10 mouse cellular contexts compared by ENCODE assay signal in genomic region chr7:29291616-29292457, GRCm38 (mm10). TPM values are rescaled to one million over a fixed set of nuclear protein-coding genes. Genes with fewer than 3 reads are reported as not detected.
DNase-seq lines count a peak whose midpoint lies in the region; ATAC-seq lines count a peak whose summit lies in the region.
"Had no signal": no experiment of that assay in that cellular context is flagged by ENCODE, and none has a peak within 500 bp of the region (broad histone marks: within the 10 kb centered on the region; RNA-seq: fewer than 3 reads in every experiment).

No protein-coding gene starts in this region.

- no peak for ATAC-seq in heart, embryonic 11.5 days (replicated peaks; ENCODE audit: insufficient number of reproducible peaks, low FRiP score, low TSS enrichment)
- peak; percentile 54 for ATAC-seq in forebrain, embryonic 13.5 days

- peaks cover 29% of the 10 kb centered on the region for H3K4me1 ChIP-seq in heart, embryonic 11.5 days (ENCODE audit: control insufficient read depth, insufficient read depth, low read length)
- H3K4me1 ChIP-seq in brown adipose tissue, adult 24 weeks (ENCODE audit: control insufficient read depth, insufficient read depth, insufficient read length, low read length), result no peaks in the 10 kb centered on the region
- peaks cover 51% of the 10 kb centered on the region for H3K4me1 ChIP-seq in forebrain, embryonic 13.5 days
- H3K4me1 ChIP-seq in limb, embryonic 10.5 days, result peaks cover 60% of the 10 kb centered on the region

- no peak for DNase-seq in heart, postnatal 14 days
- DNase-seq in limb, embryonic 10.5 days (ENCODE audit: low spot score), result peak; percentile 44
- DNase-seq in adrenal gland, adult (ENCODE audit: inconsistent age in 2 of 2, low spot score in 1 of 2), result no peak
- no peak for DNase-seq in testis, postnatal 10 days (ENCODE audit: low spot score)
- no peak for DNase-seq in Muller cell, postnatal 12 days (ENCODE audit: inconsistent ontology term)

- H3K27me3 ChIP-seq in heart, embryonic 11.5 days (ENCODE audit: control insufficient read depth, insufficient read depth, low read length), result peaks cover 26% of the 10 kb centered on the region
- peaks cover 14% of the 10 kb centered on the region; the same call in 1 of the 2 replicates for H3K27me3 ChIP-seq in forebrain, embryonic 13.5 days
- H3K27me3 ChIP-seq in limb, embryonic 10.5 days (ENCODE audit: low read depth, poor library complexity, severe bottlenecking), result peaks cover 42% of the 10 kb centered on the region

- intact Hi-C loops in heart, postnatal 14 days (cut with DNase I), result no loop called here

- H3K9me3 ChIP-seq in heart, embryonic 11.5 days (replicated peaks; ENCODE audit: control insufficient read depth, low read length), result no peaks in the 10 kb centered on the region
- H3K9me3 ChIP-seq in forebrain, embryonic 13.5 days (replicated peaks), result no peaks in the 10 kb centered on the region
- no peaks in the 10 kb centered on the region for H3K9me3 ChIP-seq in limb, embryonic 10.5 days (replicated peaks)

- no peaks in the 10 kb centered on the region for H3K36me3 ChIP-seq in heart, embryonic 11.5 days (ENCODE audit: control insufficient read depth, insufficient read depth, low read length)
- H3K36me3 ChIP-seq in forebrain, embryonic 13.5 days (ENCODE audit: poor library complexity, severe bottlenecking), result no peaks in the 10 kb centered on the region
- no peaks in the 10 kb centered on the region for H3K36me3 ChIP-seq in limb, embryonic 10.5 days

- 0 out of 2 replicates have a peak overlapping the region, but pooled peaks have one; percentile 59 for H3K27ac ChIP-seq in heart, embryonic 11.5 days (ENCODE audit: low read depth, low read length)
- H3K27ac ChIP-seq in brown adipose tissue, adult 24 weeks (replicated peaks; ENCODE audit: low read depth, low read length), result peak overlapping the region; percentile 78
- peak overlapping the region; percentile 88 for H3K27ac ChIP-seq in forebrain, embryonic 13.5 days
- peak overlapping the region; percentile 82 for H3K27ac ChIP-seq in limb, embryonic 10.5 days

- no peak overlapping the region for H3K4me3 ChIP-seq in heart, embryonic 11.5 days (ENCODE audit: low read depth, low read length)
- peak overlapping the region; percentile 26; the same call in 1 of the 2 replicates for H3K4me3 ChIP-seq in brown adipose tissue, adult 24 weeks (ENCODE audit: insufficient read depth, low read depth, low read length)
- H3K4me3 ChIP-seq in forebrain, embryonic 13.5 days, result no peak overlapping the region
- peak overlapping the region; percentile 20; the same call in 1 of the 2 replicates for H3K4me3 ChIP-seq in limb, embryonic 10.5 days
- H3K4me3 ChIP-seq: erythroblast, embryonic 14.5 days had no signal

- 33% methylated on average over 5 of the region's 7 CpGs for WGBS in heart, embryonic 11.5 days (ENCODE audit: insufficient replicate concordance)
- WGBS in forebrain, embryonic 13.5 days, result 30% methylated on average over 6 of the region's 7 CpGs
- WGBS in limb, embryonic 10.5 days, result 7% methylated on average over 6 of the region's 7 CpGs

- peak overlapping the region; percentile 27; the same call in 1 of the 2 replicates for H3K4me2 ChIP-seq in heart, embryonic 11.5 days
- peak overlapping the region; percentile 35 for H3K4me2 ChIP-seq in forebrain, embryonic 13.5 days

- H3K9ac ChIP-seq in heart, embryonic 11.5 days (ENCODE audit: low read depth, low read length), result 0 out of 2 replicates have a peak overlapping the region, but pooled peaks have one; percentile 17
- H3K9ac ChIP-seq in forebrain, embryonic 13.5 days, result no peak overlapping the region

RNA-seq across cellular contexts. Expression of gene Ppp1r14a, which starts 2.7 kb away (rescaled TPM):
- polyA plus RNA-seq in heart, embryonic 11.5 days (2014; fragmentation: Nextera tagmentation; extraction: Ambion mirVana), result 9.4 and 10.3 TPM in 2 replicates
- total RNA-seq in heart, postnatal 14 days (2021), result 10 to 100 TPM; 13.2 to 15.4 TPM
- polyA plus RNA-seq in brown adipose tissue, adult 24 weeks (2012; ENCODE audit: insufficient read depth, insufficient read length, missing spikeins), result 4.6 and 7.2 TPM in 2 replicates
- 14.9 and 17.2 TPM in 2 replicates for polyA plus RNA-seq in forebrain, embryonic 13.5 days (2015; fragmentation: Nextera tagmentation; extraction: Ambion mirVana)
- polyA plus RNA-seq in limb, embryonic 10.5 days (2016; fragmentation: Nextera tagmentation; extraction: Ambion mirVana), result 5.4 and 6.1 TPM in 2 replicates
- total RNA-seq: neutrophil, adult 5-6 weeks had no signal

RNA-seq across cellular contexts. Expression of gene Spint2, which starts 10.1 kb away (rescaled TPM):
- 39.2 and 42.8 TPM in 2 replicates for polyA plus RNA-seq in heart, embryonic 11.5 days (2014; fragmentation: Nextera tagmentation; extraction: Ambion mirVana)
- 10 to 100 TPM; 39.2 to 42.9 TPM for total RNA-seq in heart, postnatal 14 days (2021)
- polyA plus RNA-seq in brown adipose tissue, adult 24 weeks (2012; ENCODE audit: insufficient read depth, insufficient read length, missing spikeins), result 3.9 and 5.6 TPM in 2 replicates
- 30.1 and 41.3 TPM in 2 replicates for polyA plus RNA-seq in forebrain, embryonic 13.5 days (2015; fragmentation: Nextera tagmentation; extraction: Ambion mirVana)
- polyA plus RNA-seq in limb, embryonic 10.5 days (2016; fragmentation: Nextera tagmentation; extraction: Ambion mirVana), result 58.8 and 71.8 TPM in 2 replicates

RNA-seq across cellular contexts. Expression of gene Dpf1, which starts 11.9 kb away (rescaled TPM):
- polyA plus RNA-seq in heart, embryonic 11.5 days (2014; fragmentation: Nextera tagmentation; extraction: Ambion mirVana), result 2.9 and 3.3 TPM in 2 replicates
- total RNA-seq in heart, postnatal 14 days (2021), result 1 to 10 TPM in 1 of 2 experiments, under 1 TPM in 1; 0.19 to 1.2 TPM
- not detected in 2 replicates for polyA plus RNA-seq in brown adipose tissue, adult 24 weeks (2012; ENCODE audit: insufficient read depth, insufficient read length, missing spikeins)
- polyA plus RNA-seq in forebrain, embryonic 13.5 days (2015; fragmentation: Nextera tagmentation; extraction: Ambion mirVana), result 165 and 182 TPM in 2 replicates
- polyA plus RNA-seq in limb, embryonic 10.5 days (2016; fragmentation: Nextera tagmentation; extraction: Ambion mirVana), result 24.0 and 32.9 TPM in 2 replicates
- total RNA-seq: neutrophil, adult 5-6 weeks had no signal

RNA-seq across cellular contexts. Expression of gene 2200002D01Rik, which starts 43.6 kb away (rescaled TPM):
- 7.0 and 8.8 TPM in 2 replicates for polyA plus RNA-seq in heart, embryonic 11.5 days (2014; fragmentation: Nextera tagmentation; extraction: Ambion mirVana)
- 1 to 10 TPM; 2.0 to 2.2 TPM for total RNA-seq in heart, postnatal 14 days (2021)
- 2.5 TPM in 1 of 2 replicates, not detected in the other for polyA plus RNA-seq in brown adipose tissue, adult 24 weeks (2012; ENCODE audit: insufficient read depth, insufficient read length, missing spikeins)
- 1.2 and 1.5 TPM in 2 replicates for polyA plus RNA-seq in forebrain, embryonic 13.5 days (2015; fragmentation: Nextera tagmentation; extraction: Ambion mirVana)
- 2.6 and 3.4 TPM in 2 replicates for polyA plus RNA-seq in limb, embryonic 10.5 days (2016; fragmentation: Nextera tagmentation; extraction: Ambion mirVana)
- polyA plus RNA-seq: erythroblast, embryonic 14.5 days had no signal

RNA-seq across cellular contexts. Expression of gene Yif1b, which starts 53.7 kb away (rescaled TPM):
- 107 and 110 TPM in 2 replicates for polyA plus RNA-seq in heart, embryonic 11.5 days (2014; fragmentation: Nextera tagmentation; extraction: Ambion mirVana)
- total RNA-seq in heart, postnatal 14 days (2021), result 10 to 100 TPM; 62.0 to 68.3 TPM
- polyA plus RNA-seq in brown adipose tissue, adult 24 weeks (2012; ENCODE audit: insufficient read depth, insufficient read length, missing spikeins), result 72.2 and 79.7 TPM in 2 replicates
- 73.4 and 75.5 TPM in 2 replicates for polyA plus RNA-seq in forebrain, embryonic 13.5 days (2015; fragmentation: Nextera tagmentation; extraction: Ambion mirVana)
- polyA plus RNA-seq in limb, embryonic 10.5 days (2016; fragmentation: Nextera tagmentation; extraction: Ambion mirVana), result 99.8 and 103 TPM in 2 replicates

Comparison
In these comparisons a context has a peak if more than half of its experiments do, and no peak if none do; other contexts are left out.
1. H3K4me3 ChIP-seq: peak in brown adipose tissue, adult 24 weeks (single experiment) and limb, embryonic 10.5 days (single experiment); none in heart, embryonic 11.5 days (single experiment) and forebrain, embryonic 13.5 days (single experiment).
2. Peak in every context shown above with its lines, with median percentiles within 50 percentile points of each other: H3K27ac ChIP-seq.